Mouse (Mus musculus) cerebellum, adult 2 months (tissue): ENCODE data around the gene Nipal3.

Source experiments
- CTCF ChIP-seq: fragments of 200-500 bp; IDR thresholded peaks from 2 replicates; pipeline ENCODE4 v1.5.1; 2011; ENCODE audit warnings: low read depth, mild to moderate bottlenecking, control low read depth, low read length, moderate library complexity, borderline replicate concordance; ENCODE audit not compliant: insufficient read depth
- POLR2A ChIP-seq: fragments of 200-500 bp; IDR thresholded peaks from 2 replicates; pipeline ENCODE4 v1.6.1; 2011; ENCODE audit warnings: low read length, control low read depth, borderline replicate concordance; ENCODE audit not compliant: insufficient read depth

DNA sequence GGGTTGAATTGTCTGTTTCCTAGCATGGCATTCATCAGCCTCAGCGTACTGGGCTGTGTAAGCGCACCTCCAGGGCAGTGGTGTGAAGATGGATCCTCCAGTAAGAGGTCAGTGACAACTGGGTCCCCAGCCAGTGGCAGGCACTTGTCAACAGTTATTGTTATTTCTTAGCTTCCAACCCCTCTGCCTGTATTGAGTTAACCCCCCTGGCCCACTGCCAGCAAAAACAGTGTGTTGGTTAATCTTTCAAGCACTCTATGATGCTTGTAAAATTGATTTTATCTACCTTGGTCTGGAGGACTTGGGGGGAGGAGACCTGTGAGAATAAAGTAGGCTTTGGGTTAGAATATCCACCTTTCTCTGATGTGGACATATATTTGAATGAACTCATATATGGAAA lies 49.4 kb upstream of the Nipal3 start:
- no peak for TF ChIP-seq CTCF
- no peak for TF ChIP-seq POLR2A
